Mouse (Mus musculus) midbrain, embryonic 10.5 days (tissue): ENCODE data around the gene Ring1. TPM values are rescaled to one million over a fixed set of nuclear protein-coding genes. Genes with fewer than 3 reads are reported as not detected.
A peak's percentile ranks its signal among the peaks of the same experiment; 100 is the strongest.

Source experiments
- DNase-seq: peaks from one replicate; pipeline ENCODE4 v3.0.0-alpha.2; 2017; ENCODE audit warnings: low spot score
- H3K27ac ChIP-seq: fragments of 300-500 bp; sonication (generic); replicated peaks from 2 replicates; pipeline ENCODE4 v1.5.1; 2016; ENCODE audit warnings: mild to moderate bottlenecking
- H3K27me3 ChIP-seq: fragments of 300-500 bp; sonication (generic); 2 replicates; pipeline ENCODE4 v1.6.1; 2016; ENCODE audit warnings: low read depth, mild to moderate bottlenecking; ENCODE audit not compliant: poor library complexity, severe bottlenecking
- H3K36me3 ChIP-seq: fragments of 300-500 bp; sonication (generic); 2 replicates; pipeline ENCODE4 v1.6.1; 2016; ENCODE audit warnings: mild to moderate bottlenecking, moderate library complexity
- H3K4me1 ChIP-seq: fragments of 300-500 bp; sonication (generic); 2 replicates; pipeline ENCODE4 v1.6.1; 2016
- H3K4me3 ChIP-seq: fragments of 300-500 bp; sonication (generic); 2 replicates; pipeline ENCODE4 v1.5.1; 2016; ENCODE audit warnings: mild to moderate bottlenecking, moderate library complexity
- H3K9me3 ChIP-seq: fragments of 300-500 bp; sonication (generic); replicated peaks from 2 replicates; pipeline ENCODE4 v1.6.1; 2016; ENCODE audit warnings: mild to moderate bottlenecking
- WGBS: fragments of 180-500 bp; shearing (Covaris S2); methylation state at CpG from one replicate; pipeline ENCODE4 v1.1.7; 2016; 5-methylcytosine and 5-hydroxymethylcytosine counted together
- microRNA counts: library from miRNA; unstranded; fragments of <30 nt; microRNA quantifications from one replicate; lab custom pipeline; 2017
- microRNA-seq: library from miRNA; unstranded; fragments of <30 nt; microRNA quantifications from one replicate; pipeline ENCODE4, GENCODE M21; 2017
- polyA plus RNA-seq: library from polyadenylated mRNA; unstranded; fragments of >200 nt; fragmentation: Nextera tagmentation; extraction: Ambion mirVana; gene quantifications from 2 replicates; pipeline ENCODE4 v1.2.1, GENCODE M21; 2016

Ring1 gene
- polyA plus RNA-seq, 1 experiment from 2014 or later, result 13.8 TPM

DNA sequence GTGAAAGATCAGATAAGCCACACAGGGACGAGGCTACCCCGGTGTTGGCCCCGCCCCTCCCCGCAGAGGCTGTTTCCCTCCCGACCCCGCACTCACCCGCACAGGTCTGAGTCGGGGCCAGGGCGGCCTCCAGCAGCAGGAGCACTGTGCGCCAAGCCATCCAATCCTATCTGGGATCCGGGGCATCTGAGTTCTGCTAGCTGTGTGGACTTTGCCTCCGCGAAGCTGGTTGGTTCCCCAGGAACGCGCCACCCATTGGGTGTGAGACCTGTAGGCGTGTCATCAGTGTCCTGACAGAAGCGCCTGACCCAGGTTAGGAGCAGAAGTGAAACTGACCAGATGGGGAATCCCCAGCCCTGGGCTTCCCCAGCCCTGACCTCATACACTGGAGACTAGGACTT lies 45.8 kb downstream of the Ring1 start:
- WGBS, result under 1% methylated on average over 17 of the region's 17 CpGs
- peak; percentile 46 for DNase-seq
- H3K36me3 ChIP-seq, result no peaks in the 10 kb centered on the region
- no peaks in the 10 kb centered on the region for H3K9me3 ChIP-seq
- peaks cover 31% of the 10 kb centered on the region for H3K4me1 ChIP-seq
- H3K27ac ChIP-seq, result peak overlapping the region; percentile 63; the same call in 1 of the 2 replicates
- H3K4me3 ChIP-seq, result peak overlapping the region; percentile 55
- peaks cover 59% of the 10 kb centered on the region for H3K27me3 ChIP-seq

DNA sequence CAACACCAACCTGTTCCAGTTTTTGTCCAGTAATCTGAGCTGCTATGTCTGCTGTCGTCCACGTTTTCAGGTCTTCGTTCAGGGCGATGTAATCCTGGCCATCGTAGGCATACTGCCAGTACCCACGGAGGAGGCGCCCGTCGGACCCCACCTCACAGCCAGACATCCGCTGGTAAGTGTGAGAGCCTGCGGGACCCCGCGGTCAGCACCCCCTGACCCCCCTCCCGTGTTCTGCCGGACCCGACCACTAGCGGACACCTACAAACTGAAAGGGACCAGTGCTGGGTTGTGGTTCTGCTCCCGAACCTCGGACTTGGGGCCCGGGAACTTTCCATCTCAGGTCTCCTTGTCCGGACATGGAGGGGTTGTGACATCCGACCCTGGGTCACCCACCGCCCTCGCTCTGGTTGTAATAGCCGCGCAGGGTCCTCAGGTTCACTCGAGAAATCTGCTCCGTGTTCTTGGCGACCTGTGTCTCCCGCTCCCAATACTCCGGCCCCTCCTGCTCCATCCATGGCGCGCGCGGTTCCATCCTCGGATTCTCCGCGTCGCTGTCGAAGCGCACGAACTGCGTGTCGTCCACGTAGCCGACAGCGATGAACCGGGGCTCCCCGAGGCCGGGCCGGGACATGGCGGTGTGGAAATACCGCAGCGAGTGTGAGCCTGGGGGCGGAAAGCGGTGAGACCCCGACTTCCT lies 46.5 kb downstream of the Ring1 start:
- Histone ChIP-seq H3K4me3 (peak overlapping the region; percentile 55), H3K27ac (peak overlapping the region; percentile 63; the same call in 1 of the 2 replicates), H3K27me3 (peaks cover 59% of the 10 kb centered on the region), H3K4me1 (peaks cover 31% of the 10 kb centered on the region), H3K36me3 (no peaks in the 10 kb centered on the region), H3K9me3 (no peaks in the 10 kb centered on the region)
- DNase-seq, result no peak
- WGBS, result 2% methylated on average over 57 of the region's 57 CpGs

DNA sequence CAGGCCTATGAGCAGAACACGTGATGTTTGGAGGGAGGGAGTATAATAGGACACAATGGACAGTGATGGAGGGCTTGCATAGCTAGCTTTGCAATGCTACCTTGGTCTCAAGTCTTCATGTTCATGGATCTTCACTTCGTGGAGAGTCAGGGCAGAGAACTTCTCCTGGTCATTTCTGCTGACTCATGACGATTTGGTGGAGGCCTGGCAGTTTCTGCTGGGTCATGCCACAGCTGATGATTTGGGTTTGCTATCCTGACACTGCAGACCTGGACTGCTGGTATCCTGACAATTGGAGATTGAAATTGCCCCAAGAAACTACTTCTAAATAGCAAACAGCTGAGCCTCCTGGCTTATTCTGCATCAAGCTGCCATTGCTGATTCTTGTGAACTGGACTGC lies 50.9 kb downstream of the Ring1 start:
- Histone ChIP-seq H3K27ac (no peak overlapping the region), H3K4me3 (no peak overlapping the region), H3K36me3 (no peaks in the 10 kb centered on the region), H3K27me3 (peaks cover 38% of the 10 kb centered on the region), H3K4me1 (peaks cover 10% of the 10 kb centered on the region), H3K9me3 (0 out of 2 replicates have a peak, but pooled peaks cover 4% of the 10 kb centered on the region)
- 63% methylated on average over 3 of the region's 3 CpGs for WGBS
- no peak for DNase-seq

DNA sequence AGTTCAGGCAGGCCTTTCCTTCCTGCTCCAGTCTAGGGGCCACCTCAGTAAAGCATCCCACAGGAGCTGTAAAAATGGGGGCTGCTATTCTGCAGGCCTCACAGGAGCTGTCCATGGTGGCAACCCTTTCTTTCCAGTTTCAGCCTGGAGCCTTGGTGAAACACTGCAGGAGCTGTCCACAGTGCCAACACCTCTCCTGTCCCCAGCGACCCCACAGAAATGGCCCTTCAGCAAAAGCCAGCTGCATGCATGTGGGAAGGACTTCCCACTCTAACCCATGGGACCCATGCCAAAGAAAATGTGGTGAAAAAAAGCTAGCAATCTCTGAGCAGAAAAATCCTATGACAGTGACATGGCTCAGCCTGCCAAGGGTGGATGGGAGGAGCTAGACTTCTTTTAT lies 51.8 kb downstream of the Ring1 start:
- Histone ChIP-seq H3K27me3 (peaks cover 29% of the 10 kb centered on the region), H3K36me3 (no peaks in the 10 kb centered on the region), H3K4me3 (no peak overlapping the region), H3K9me3 (0 out of 2 replicates have a peak, but pooled peaks cover 4% of the 10 kb centered on the region), H3K27ac (no peak overlapping the region), H3K4me1 (peaks cover 1% of the 10 kb centered on the region)
- WGBS, result 20% methylated on average over 1 of the region's 1 CpGs
- DNase-seq, result no peak

MicroRNAs within 50 kb of the gene (microRNA counts, 519-probe panel; counts per million panel counts)
- microRNA mmu-miR-219 (lab: Ali Mortazavi, UCI), result 3,687 counts per million, percentile 16 among the panel's probes with 10 or more counts

Small RNA genes lying within 50 kb of the gene (microRNA-seq; reads per million reads assigned to microRNA genes)
- gene Mir219a-1, result 11.7 reads per million, percentile 24 among the genes with 10 or more reads in this experiment
- gene Mir219c, result not detected

Other genes starting within 250 kb of the Ring1 start
- gene Angptl4, start 242.8 kb downstream of the Ring1 start, polyA plus RNA-seq, result 17.7 and 20.7 TPM in 2 replicates
- gene Kank3, start 214.2 kb downstream of the Ring1 start, polyA plus RNA-seq, result 24.6 and 29.4 TPM in 2 replicates
- gene Rps28, start 200.1 kb downstream of the Ring1 start, polyA plus RNA-seq, result 699 and 827 TPM in 2 replicates
- gene Ndufa7, start 200.1 kb downstream of the Ring1 start, polyA plus RNA-seq, result 496 and 518 TPM in 2 replicates
- 82.0 and 82.4 TPM in 2 replicates for gene Cd320, start 181.6 kb downstream of the Ring1 start, polyA plus RNA-seq
- gene Gm7029, start 150.8 kb downstream of the Ring1 start, polyA plus RNA-seq, result not detected in 2 replicates
- 7.8 and 9.4 TPM in 2 replicates for gene Kifc1, start 134.0 kb downstream of the Ring1 start, polyA plus RNA-seq
- gene Platr17, start 119.5 kb downstream of the Ring1 start, polyA plus RNA-seq, result 0.30 TPM in 1 of 2 replicates, not detected in the other
- gene Daxx, start 115.3 kb downstream of the Ring1 start, polyA plus RNA-seq, result 77.5 and 82.6 TPM in 2 replicates
- 14.9 and 17.3 TPM in 2 replicates for gene Tapbp, start 108.8 kb downstream of the Ring1 start, polyA plus RNA-seq
- gene Zbtb22, start 108.8 kb downstream of the Ring1 start, polyA plus RNA-seq, result 23.5 and 24.1 TPM in 2 replicates
- 43.1 and 46.9 TPM in 2 replicates for gene Rgl2, start 95.1 kb downstream of the Ring1 start, polyA plus RNA-seq
- gene Pfdn6, start 84.3 kb downstream of the Ring1 start, polyA plus RNA-seq, result 214 and 240 TPM in 2 replicates
- gene Wdr46, start 84.0 kb downstream of the Ring1 start, polyA plus RNA-seq, result 47.8 and 52.5 TPM in 2 replicates
- gene B3galt4, start 73.2 kb downstream of the Ring1 start, polyA plus RNA-seq, result 4.1 and 6.4 TPM in 2 replicates
- 53.5 and 61.0 TPM in 2 replicates for gene Vps52, start 68.9 kb downstream of the Ring1 start, polyA plus RNA-seq
- gene Rps18, start 68.7 kb downstream of the Ring1 start, polyA plus RNA-seq, result 1,339 and 1,576 TPM in 2 replicates
- 45.7 and 50.3 TPM in 2 replicates for gene H2-K1, start 24.3 kb downstream of the Ring1 start, polyA plus RNA-seq
- gene H2-Ke6, start 3.4 kb upstream of the Ring1 start, polyA plus RNA-seq, result 120 and 128 TPM in 2 replicates
- 221 and 227 TPM in 2 replicates for gene Slc39a7, start 7.0 kb upstream of the Ring1 start, polyA plus RNA-seq
- 54.0 and 56.9 TPM in 2 replicates for gene Rxrb, start 7.1 kb upstream of the Ring1 start, polyA plus RNA-seq
- gene Col11a2, start 14.8 kb upstream of the Ring1 start, polyA plus RNA-seq, result 0.92 and 1.1 TPM in 2 replicates
- gene H2-Oa, start 67.7 kb upstream of the Ring1 start, polyA plus RNA-seq, result 0.37 and 0.50 TPM in 2 replicates
- gene H2-DMa, start 94.9 kb upstream of the Ring1 start, polyA plus RNA-seq, result 6.4 and 9.5 TPM in 2 replicates
- gene Brd2, start 98.0 kb upstream of the Ring1 start, polyA plus RNA-seq, result 126 and 137 TPM in 2 replicates
- 0.12 TPM in 1 of 2 replicates, not detected in the other for gene H2-DMb2, start 118.6 kb upstream of the Ring1 start, polyA plus RNA-seq
- 0.39 TPM in 1 of 2 replicates, not detected in the other for gene H2-DMb1, start 128.4 kb upstream of the Ring1 start, polyA plus RNA-seq
- 0.93 and 1.3 TPM in 2 replicates for gene Tap1, start 162.9 kb upstream of the Ring1 start, polyA plus RNA-seq
- 0.49 and 0.52 TPM in 2 replicates for gene Psmb9, start 163.1 kb upstream of the Ring1 start, polyA plus RNA-seq
- 1.4 and 3.0 TPM in 2 replicates for gene Psmb8, start 173.0 kb upstream of the Ring1 start, polyA plus RNA-seq
- 0.53 and 0.63 TPM in 2 replicates for gene Tap2, start 178.8 kb upstream of the Ring1 start, polyA plus RNA-seq
- gene H2-Ob, start 214.2 kb upstream of the Ring1 start, polyA plus RNA-seq, result not detected in 2 replicates
- gene H2-Ab1, start 233.0 kb upstream of the Ring1 start, polyA plus RNA-seq, result 8.3 and 11.1 TPM in 2 replicates